24 mouse cellular contexts compared by ENCODE assay signal in genomic region chr19:5789066-5789465, GRCm38 (mm10).
"Had no signal": no experiment of that assay in that cellular context is flagged by ENCODE, and none has a peak within 500 bp of the region (broad histone marks: within the 10 kb centered on the region; RNA-seq: fewer than 3 reads in every experiment).

No protein-coding gene starts in this region.

- H3K9ac ChIP-seq: embryonic facial prominence, embryonic 12.5 days; embryonic facial prominence, embryonic 13.5 days; embryonic facial prominence, embryonic 15.5 days; forebrain, embryonic 12.5 days; forebrain, embryonic 13.5 days; forebrain, embryonic 15.5 days; forebrain, postnatal 0 days had no signal

- H3K27ac ChIP-seq: embryonic facial prominence, embryonic 10.5 days; embryonic facial prominence, embryonic 12.5 days; embryonic facial prominence, embryonic 13.5 days; embryonic facial prominence, embryonic 15.5 days; forebrain, embryonic 10.5 days; forebrain, embryonic 12.5 days; forebrain, embryonic 13.5 days; forebrain, embryonic 15.5 days; heart, adult 2 months; heart, embryonic 10.5 days had no signal

- H3K36me3 ChIP-seq: embryonic facial prominence, embryonic 10.5 days; embryonic facial prominence, embryonic 12.5 days; embryonic facial prominence, embryonic 13.5 days; embryonic facial prominence, embryonic 15.5 days; forebrain, embryonic 10.5 days; forebrain, embryonic 12.5 days; forebrain, embryonic 15.5 days; heart, embryonic 10.5 days had no signal

- DNase-seq: cerebellum, postnatal 14 days; cerebellum, postnatal 25 days; cerebellum, postnatal 36 days; embryo, embryonic 11 days; forebrain, postnatal 0 days; gastrocnemius, postnatal 10 days; gastrocnemius, postnatal 14 days; gastrocnemius, postnatal 25 days; gastrocnemius, postnatal 36 days; heart, adult 18-20 months; heart, adult 2 months had no signal

- H3K27me3 ChIP-seq: embryonic facial prominence, embryonic 12.5 days; embryonic facial prominence, embryonic 13.5 days; embryonic facial prominence, embryonic 15.5 days; forebrain, embryonic 12.5 days; forebrain, embryonic 13.5 days; forebrain, embryonic 15.5 days had no signal

- ATAC-seq: forebrain, embryonic 13.5 days; forebrain, embryonic 14.5 days; forebrain, embryonic 15.5 days; forebrain, embryonic 16.5 days; forebrain, postnatal 0 days had no signal

- H3K4me1 ChIP-seq: embryonic facial prominence, embryonic 12.5 days had no signal

- H3K9me3 ChIP-seq: embryonic facial prominence, embryonic 10.5 days; embryonic facial prominence, embryonic 12.5 days; embryonic facial prominence, embryonic 13.5 days; embryonic facial prominence, embryonic 15.5 days; forebrain, embryonic 10.5 days; forebrain, embryonic 12.5 days; forebrain, embryonic 13.5 days; forebrain, embryonic 15.5 days; heart, embryonic 10.5 days had no signal

- H3K4me3 ChIP-seq: embryonic facial prominence, embryonic 10.5 days; embryonic facial prominence, embryonic 12.5 days; embryonic facial prominence, embryonic 13.5 days; embryonic facial prominence, embryonic 15.5 days; erythroblast, embryonic 14.5 days; forebrain, embryonic 10.5 days; forebrain, embryonic 12.5 days; forebrain, embryonic 13.5 days; forebrain, embryonic 15.5 days; heart, adult 2 months; heart, embryonic 10.5 days had no signal

- H3K4me2 ChIP-seq: embryonic facial prominence, embryonic 12.5 days; embryonic facial prominence, embryonic 13.5 days; embryonic facial prominence, embryonic 15.5 days; forebrain, embryonic 12.5 days; forebrain, embryonic 13.5 days; forebrain, embryonic 15.5 days; heart, embryonic 11.5 days had no signal
